Mouse (Mus musculus) cerebellum, adult 2 months (tissue): ENCODE measurements around the gene Dusp13. TPM values are rescaled to one million over a fixed set of nuclear protein-coding genes. Genes with fewer than 3 reads are reported as not detected.

Experiments
- DNase-seq, 2 experiments: peaks; one replicate each; pipeline ENCODE4 v3.0.0; 2021
- H3K27ac ChIP-seq: fragments of 200-500 bp; 2 replicates; pipeline ENCODE4 v1.5.1; 2012; ENCODE audit warnings: low read length, control low read depth, inconsistent platforms; ENCODE audit not compliant: insufficient read depth
- H3K27me3 ChIP-seq: fragments of 200-500 bp; 2 replicates; pipeline ENCODE4 v1.6.1; 2012; ENCODE audit warnings: inconsistent platforms, mild to moderate bottlenecking, low read length, moderate library complexity; ENCODE audit not compliant: control insufficient read depth, insufficient read depth
- H3K4me1 ChIP-seq: fragments of 200-500 bp; 2 replicates; pipeline ENCODE4 v1.6.1; 2011; ENCODE audit warnings: low read length; ENCODE audit not compliant: control insufficient read depth, insufficient read depth
- H3K4me3 ChIP-seq: fragments of 200-500 bp; replicated peaks from 2 replicates; pipeline ENCODE3; 2011; ENCODE audit warnings: mild to moderate bottlenecking, low read depth, low read length, control low read depth; ENCODE audit not compliant: insufficient read depth
- CTCF ChIP-seq: fragments of 200-500 bp; IDR thresholded peaks from 2 replicates; pipeline ENCODE4 v1.5.1; 2011; ENCODE audit warnings: low read depth, mild to moderate bottlenecking, control low read depth, low read length, moderate library complexity, borderline replicate concordance; ENCODE audit not compliant: insufficient read depth
- POLR2A ChIP-seq: fragments of 200-500 bp; IDR thresholded peaks from 2 replicates; pipeline ENCODE4 v1.6.1; 2011; ENCODE audit warnings: low read length, control low read depth, borderline replicate concordance; ENCODE audit not compliant: insufficient read depth
- WGBS: fragments of 180-500 bp; shearing (Covaris S2); methylation state at CpG from one replicate; pipeline ENCODE4 v1.1.7; 2018; 5-methylcytosine and 5-hydroxymethylcytosine counted together
- polyA plus RNA-seq: library from polyadenylated mRNA; depleted of rRNA; stranded (reverse); fragments of >200 nt; gene quantifications from 2 replicates; pipeline ENCODE4 v1.2.3, GENCODE M21; 2012; rRNA removed

The Dusp13 gene
- polyA plus RNA-seq, result 0.52 and 0.75 TPM in 2 replicates

DNA sequence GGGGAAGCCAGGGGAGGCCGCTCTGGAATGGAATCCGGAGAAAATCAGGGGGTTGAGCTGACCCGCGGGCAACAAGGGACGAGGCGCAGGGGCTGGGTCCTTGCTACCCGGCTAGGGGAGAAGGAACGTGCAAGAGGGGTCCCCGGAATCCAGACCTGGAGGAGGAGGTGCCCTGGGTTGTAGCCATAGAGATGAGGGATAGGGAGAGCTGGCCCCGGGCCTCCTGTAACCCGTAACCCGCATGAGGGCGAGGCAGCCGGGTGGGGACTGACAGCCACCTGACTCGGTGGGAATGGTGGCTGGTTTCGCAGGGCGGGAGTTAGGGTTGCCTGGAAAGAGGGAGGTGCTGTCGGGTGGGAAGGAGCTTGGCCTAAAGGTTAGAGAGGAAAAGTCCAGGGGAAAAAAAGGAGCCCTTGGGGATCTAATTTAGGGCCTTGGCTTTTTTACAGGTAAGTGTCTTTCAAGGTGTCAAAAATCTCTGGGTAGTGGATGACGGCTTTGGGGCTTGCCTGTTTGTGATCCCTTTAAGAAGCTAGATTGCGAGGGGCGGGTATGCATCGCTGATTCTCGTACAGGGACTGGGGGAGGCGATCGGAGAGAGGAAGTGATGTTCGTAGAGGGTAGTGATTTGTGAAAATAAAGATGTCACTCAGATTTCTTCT, at the start of gene Dusp13:
Gene Dusp13, minus strand, starts transcription at position 301 of the 662 bp plus-strand sequence.
- Histone ChIP-seq H3K27me3 (no peaks in the 10 kb centered on the region), H3K27ac (peak within 1 kb of the TSS; percentile 74), H3K4me3 (peak within 1 kb of the TSS; percentile 87), H3K4me1 (peaks cover 5% of the 10 kb centered on the region)
- no peak for TF ChIP-seq CTCF
- TF ChIP-seq POLR2A, result peak; percentile 25; the same call in 1 of the 2 replicates
- under 1% methylated on average over 26 of the region's 26 CpGs for WGBS
- peak; percentile 78 for DNase-seq

DNA sequence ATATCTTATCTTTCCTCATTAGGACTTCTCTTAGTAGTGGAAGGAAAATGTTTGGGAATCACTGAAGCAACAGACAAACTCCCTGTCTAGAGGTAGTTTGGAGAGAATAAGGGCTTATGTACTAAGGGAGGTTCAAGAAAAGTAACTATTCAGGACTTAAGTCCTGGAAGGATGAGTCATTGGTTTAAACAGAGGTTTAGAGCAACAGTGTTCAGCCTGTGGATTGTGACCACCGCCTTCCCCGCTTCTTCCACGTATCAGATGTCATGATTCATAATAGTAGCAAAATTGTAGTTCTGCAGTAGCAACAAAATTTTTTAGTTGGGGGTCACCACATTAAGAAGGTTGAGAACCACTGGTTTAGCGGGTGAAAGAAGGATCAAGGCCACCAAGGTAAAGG, 49.7 kb upstream of the Dusp13 start:
- Histone ChIP-seq H3K27me3 (no peaks in the 10 kb centered on the region), H3K4me3 (no peak overlapping the region), H3K27ac (no peak overlapping the region), H3K4me1 (peaks cover 8% of the 10 kb centered on the region)
- 97% methylated on average over 4 of the region's 4 CpGs for WGBS
- TF ChIP-seq POLR2A, result no peak
- TF ChIP-seq CTCF, result no peak
- no peak for DNase-seq

DNA sequence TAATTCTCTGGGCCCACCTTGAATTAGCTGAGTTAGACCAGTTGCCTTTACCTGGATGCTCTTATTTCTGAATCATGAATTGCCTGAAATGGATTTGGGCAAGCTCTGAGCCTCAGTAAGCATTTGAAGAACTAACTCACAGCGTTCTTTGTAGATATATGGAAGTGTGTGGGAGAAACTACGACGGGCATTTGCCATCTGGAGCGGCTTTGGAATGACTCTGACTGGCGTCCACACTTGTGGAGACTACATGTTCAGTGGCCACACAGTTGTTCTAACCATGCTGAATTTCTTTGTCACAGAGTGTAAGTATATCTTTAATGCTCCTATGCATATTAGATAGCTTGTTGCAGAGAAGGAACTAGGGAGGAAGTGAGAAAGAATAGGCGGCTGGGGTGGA, 41.3 kb upstream of the Dusp13 start:
- WGBS, result 93% methylated on average over 6 of the region's 6 CpGs
- no peaks in the 10 kb centered on the region for H3K4me1 ChIP-seq
- no peaks in the 10 kb centered on the region for H3K27me3 ChIP-seq
- no peak overlapping the region for H3K4me3 ChIP-seq
- no peak overlapping the region for H3K27ac ChIP-seq
- no peak for DNase-seq
- TF ChIP-seq POLR2A (no peak), CTCF (no peak)

DNA sequence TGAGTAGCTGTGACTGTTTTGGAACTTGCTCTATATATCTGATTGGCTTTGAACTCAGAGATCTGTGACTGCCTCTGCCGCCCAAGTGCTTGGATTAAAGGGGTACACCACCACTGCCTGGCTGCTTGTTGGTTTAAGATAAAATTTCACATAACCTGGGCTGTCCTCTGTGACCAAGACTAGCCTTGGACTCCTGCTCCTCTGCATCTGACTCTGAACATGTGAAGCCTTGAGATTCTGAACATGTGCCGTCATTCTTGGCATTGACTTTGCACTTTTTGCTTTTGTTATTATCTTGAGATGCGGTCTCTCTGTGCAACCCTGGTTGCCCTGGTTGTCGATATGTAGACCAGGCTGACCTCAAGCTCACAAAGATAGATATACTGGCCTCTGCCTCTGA, 40.7 kb upstream of the Dusp13 start:
- TF ChIP-seq CTCF (no peak), POLR2A (no peak)
- Histone ChIP-seq H3K27ac (no peak overlapping the region), H3K27me3 (no peaks in the 10 kb centered on the region), H3K4me1 (no peaks in the 10 kb centered on the region), H3K4me3 (no peak overlapping the region)
- WGBS, result 86% methylated on average over 4 of the region's 4 CpGs
- no peak for DNase-seq

DNA sequence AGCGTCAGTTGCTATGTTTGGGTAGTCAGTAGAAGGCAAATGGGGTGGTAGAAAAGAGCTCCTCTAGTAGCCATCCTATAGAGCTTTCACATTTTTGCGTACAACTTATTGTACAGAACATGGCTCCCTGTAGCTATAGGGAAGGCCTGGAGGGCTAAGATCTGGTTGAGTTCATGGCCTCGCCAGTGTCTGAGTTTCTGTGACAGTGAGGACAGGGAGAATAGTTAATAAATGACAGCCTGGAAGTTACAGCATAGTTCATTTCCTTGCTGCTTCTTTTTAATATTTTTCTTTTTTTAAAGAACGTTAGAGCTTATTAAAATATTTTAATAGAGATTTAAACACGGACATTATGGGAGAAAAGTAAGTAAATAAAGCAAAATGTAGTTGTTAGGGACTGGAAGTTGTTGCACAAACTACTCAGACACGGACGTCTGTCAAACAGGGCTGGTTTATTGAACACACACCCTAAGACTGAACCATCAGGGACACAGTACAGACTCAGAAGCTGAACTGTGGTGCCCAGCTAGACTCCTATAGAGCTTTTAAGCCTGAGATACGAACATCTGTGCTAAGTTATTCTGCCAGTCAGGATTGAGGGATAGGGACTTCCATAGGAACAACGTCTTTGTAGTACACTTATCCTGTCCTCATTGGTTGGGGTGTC, 39.7 kb upstream of the Dusp13 start:
- WGBS, result 89% methylated on average over 9 of the region's 9 CpGs
- no peaks in the 10 kb centered on the region for H3K4me1 ChIP-seq
- TF ChIP-seq CTCF, result no peak
- no peak for TF ChIP-seq POLR2A
- no peak overlapping the region for H3K27ac ChIP-seq
- DNase-seq, result no peak
- no peaks in the 10 kb centered on the region for H3K27me3 ChIP-seq
- H3K4me3 ChIP-seq, result no peak overlapping the region

DNA sequence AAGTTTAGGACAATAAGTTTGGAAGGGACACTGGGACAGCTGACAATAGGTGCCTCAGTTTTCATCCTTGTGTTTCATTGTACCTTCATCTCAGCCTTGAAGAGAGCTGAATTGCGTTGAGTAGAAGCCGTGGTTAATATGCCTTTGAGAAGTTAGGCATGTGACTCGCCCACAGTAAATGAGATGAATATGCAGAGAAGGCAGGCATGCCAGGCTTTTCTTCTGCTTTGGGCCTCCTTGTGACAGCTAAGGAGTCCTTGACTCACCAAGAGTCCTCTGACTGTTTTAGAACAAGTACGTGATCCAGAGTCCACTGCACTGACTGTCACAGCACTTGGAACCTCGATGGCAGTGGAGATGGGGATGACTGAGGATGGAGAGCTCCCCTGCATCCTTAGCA, 37.1 kb upstream of the Dusp13 start:
- Histone ChIP-seq H3K4me1 (no peaks in the 10 kb centered on the region), H3K4me3 (no peak overlapping the region), H3K27me3 (no peaks in the 10 kb centered on the region), H3K27ac (no peak overlapping the region)
- 90% methylated on average over 5 of the region's 5 CpGs for WGBS
- TF ChIP-seq CTCF, result no peak
- no peak for TF ChIP-seq POLR2A
- DNase-seq, result no peak

DNA sequence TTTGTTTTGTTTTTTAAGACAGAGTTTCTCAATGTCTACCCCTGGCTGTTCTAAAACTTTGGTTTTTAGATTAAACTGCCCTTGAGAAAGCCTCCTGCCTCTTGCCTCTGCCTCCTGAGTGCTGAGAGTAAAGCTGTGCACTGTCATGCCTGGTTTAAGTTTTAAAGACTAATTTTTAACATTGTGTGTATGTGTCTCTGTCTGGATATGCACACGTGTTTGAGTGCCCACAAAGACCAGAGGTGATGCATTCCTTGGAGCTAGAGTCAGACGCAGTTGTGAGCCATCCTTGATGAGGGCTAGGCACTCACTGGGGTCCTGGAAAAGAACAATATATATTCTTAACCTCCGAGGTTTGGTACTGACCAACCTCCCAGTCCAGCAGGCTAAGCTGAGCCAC, 36.4 kb upstream of the Dusp13 start:
- Histone ChIP-seq H3K27ac (no peak overlapping the region), H3K27me3 (no peaks in the 10 kb centered on the region), H3K4me3 (no peak overlapping the region), H3K4me1 (no peaks in the 10 kb centered on the region)
- no peak for TF ChIP-seq POLR2A
- TF ChIP-seq CTCF, result no peak
- 79% methylated on average over 3 of the region's 3 CpGs for WGBS
- DNase-seq, result no peak

DNA sequence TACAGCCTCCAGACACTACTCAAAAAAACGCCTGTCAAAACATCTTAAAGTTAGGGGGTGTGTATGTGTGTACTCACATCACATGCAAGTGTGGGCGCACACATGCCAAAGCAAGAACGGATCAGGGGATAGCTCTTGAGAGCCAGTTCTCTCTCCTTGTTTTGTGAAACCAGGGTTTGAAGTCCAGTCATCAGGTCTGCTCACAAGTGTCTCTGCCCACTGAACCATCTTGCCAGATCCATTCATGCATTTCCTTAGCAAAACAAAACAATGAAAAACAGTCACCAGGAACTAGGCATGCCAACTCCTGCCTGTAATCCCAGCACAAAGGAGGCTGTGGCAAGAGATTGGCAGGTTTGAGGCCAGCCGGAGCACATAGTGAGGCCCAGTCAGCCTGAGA, 35.5 kb upstream of the Dusp13 start:
- TF ChIP-seq CTCF, result no peak
- no peak for TF ChIP-seq POLR2A
- no peak for DNase-seq
- Histone ChIP-seq H3K27ac (no peak overlapping the region), H3K27me3 (no peaks in the 10 kb centered on the region), H3K4me3 (no peak overlapping the region), H3K4me1 (no peaks in the 10 kb centered on the region)
- WGBS, result 69% methylated on average over 4 of the region's 4 CpGs
